Comparison of ENCODE assay signal across 8 mouse cellular contexts in genomic region chr19:30029002-30029710, GRCm38 (mm10). TPM values are rescaled to one million over a fixed set of nuclear protein-coding genes. Genes with fewer than 3 reads are reported as not detected.
DNase-seq lines count a peak whose midpoint lies in the region; ATAC-seq and TF ChIP-seq lines count a peak whose summit lies in the region.

No protein-coding gene starts in this region.

- H3K4me2 ChIP-seq in intestine, embryonic 16.5 days (ENCODE audit: low read depth, low read length), result peak overlapping the region; percentile 85; the same call in 1 of the 2 replicates
- no peak overlapping the region; the same call in 1 of the 2 replicates for H3K4me2 ChIP-seq in intestine, embryonic 15.5 days (replicated peaks)
- H3K4me2 ChIP-seq in hindbrain, embryonic 12.5 days (replicated peaks), result peak overlapping the region; percentile 76
- no peak overlapping the region for H3K4me2 ChIP-seq in myocyte (ENCODE audit: low read depth)

- no peak for TF ChIP-seq CTCF in thymus, adult 2 months (IDR thresholded peaks at IDR 0.05; ENCODE audit: borderline replicate concordance, control insufficient read depth, extremely low read depth, insufficient read depth, low read length, poor library complexity)

- H3K27me3 ChIP-seq in intestine, embryonic 16.5 days (replicated peaks; ENCODE audit: control insufficient read depth, insufficient read depth, low read length), result no peaks in the 10 kb centered on the region
- no peaks in the 10 kb centered on the region for H3K27me3 ChIP-seq in intestine, embryonic 15.5 days (replicated peaks)
- no peaks in the 10 kb centered on the region for H3K27me3 ChIP-seq in hindbrain, embryonic 12.5 days
- H3K27me3 ChIP-seq in myocyte (ENCODE audit: control insufficient read depth, insufficient read depth, insufficient read length), result no peaks in the 10 kb centered on the region
- no peaks in the 10 kb centered on the region for H3K27me3 ChIP-seq in thymus, adult 2 months (ENCODE audit: control insufficient read depth, insufficient read depth, low read length)

- 53% methylated on average over 11 of the region's 11 CpGs for WGBS in intestine, embryonic 16.5 days
- WGBS in intestine, embryonic 15.5 days, result 53% methylated on average over 11 of the region's 11 CpGs
- WGBS in hindbrain, embryonic 12.5 days, result 24% methylated on average over 11 of the region's 11 CpGs
- 95% methylated on average over 11 of the region's 11 CpGs for WGBS in thymus, adult 2 months

- H3K9me3 ChIP-seq in intestine, embryonic 16.5 days (ENCODE audit: control insufficient read depth, low read length), result no peaks in the 10 kb centered on the region
- H3K9me3 ChIP-seq in intestine, embryonic 15.5 days, result no peaks in the 10 kb centered on the region
- H3K9me3 ChIP-seq in hindbrain, embryonic 12.5 days (replicated peaks), result no peaks in the 10 kb centered on the region

- no peak overlapping the region; the same call in 1 of the 2 replicates for H3K9ac ChIP-seq in intestine, embryonic 16.5 days (ENCODE audit: low read depth, low read length)
- no peak overlapping the region for H3K9ac ChIP-seq in intestine, embryonic 15.5 days
- no peak overlapping the region for H3K9ac ChIP-seq in hindbrain, embryonic 12.5 days

- H3K4me3 ChIP-seq in intestine, embryonic 16.5 days (ENCODE audit: low read length), result no peak overlapping the region
- no peak overlapping the region for H3K4me3 ChIP-seq in intestine, embryonic 15.5 days (replicated peaks)
- H3K4me3 ChIP-seq in hindbrain, embryonic 12.5 days, result no peak overlapping the region
- H3K4me3 ChIP-seq in myocyte, result peak overlapping the region; percentile 67
- H3K4me3 ChIP-seq in thymus, adult 2 months (ENCODE audit: control insufficient read depth, insufficient read depth, low read length), result no peak overlapping the region

- DNase-seq in embryo, embryonic 10 days (ENCODE audit: low spot score), result peak; percentile 55
- DNase-seq in thymus, adult 2 months, result no peak
- DNase-seq in layer of hippocampus, postnatal 14 days (ENCODE audit: low spot score in 2 of 2), result no peak

- no peaks in the 10 kb centered on the region for H3K36me3 ChIP-seq in intestine, embryonic 16.5 days (ENCODE audit: control insufficient read depth, insufficient read depth, low read length)
- H3K36me3 ChIP-seq in intestine, embryonic 15.5 days, result no peaks in the 10 kb centered on the region
- H3K36me3 ChIP-seq in hindbrain, embryonic 12.5 days, result no peaks in the 10 kb centered on the region
- H3K36me3 ChIP-seq in myocyte (ENCODE audit: control insufficient read depth, insufficient read depth), result no peaks in the 10 kb centered on the region
- no peaks in the 10 kb centered on the region for H3K36me3 ChIP-seq in thymus, adult 2 months (ENCODE audit: control insufficient read depth, insufficient read depth, low read length)

- no peak overlapping the region for H3ac ChIP-seq in myocyte (ENCODE audit: control insufficient read depth, insufficient read length)

- TF ChIP-seq POLR2A in myocyte (IDR thresholded peaks at IDR 0.05; ENCODE audit: insufficient read length, low read depth), result no peak
- TF ChIP-seq POLR2A in thymus, adult 2 months (IDR thresholded peaks at IDR 0.05; ENCODE audit: control insufficient read depth, extremely low read depth, insufficient read depth, low read length, poor library complexity), result no peak

- peaks cover 18% of the 10 kb centered on the region for H3K4me1 ChIP-seq in intestine, embryonic 16.5 days (ENCODE audit: control insufficient read depth, insufficient read depth, low read length)
- peaks cover 6% of the 10 kb centered on the region; the same call in 1 of the 2 replicates for H3K4me1 ChIP-seq in intestine, embryonic 15.5 days (replicated peaks)
- H3K4me1 ChIP-seq in hindbrain, embryonic 12.5 days, result peaks cover 31% of the 10 kb centered on the region
- peaks cover 7% of the 10 kb centered on the region for H3K4me1 ChIP-seq in thymus, adult 2 months (replicated peaks; ENCODE audit: control insufficient read depth, insufficient read depth, low read length)

- ATAC-seq in intestine, embryonic 16.5 days, result no peak
- ATAC-seq in intestine, embryonic 15.5 days, result no peak
- ATAC-seq in hindbrain, embryonic 12.5 days (ENCODE audit: low FRiP score), result no peak
- no peak for ATAC-seq in megakaryocyte-erythroid progenitor cell, adult 5-6 weeks (replicated peaks; ENCODE audit: low FRiP score, low TSS enrichment, poor library complexity, severe bottlenecking)

- H3K79me2 ChIP-seq in myocyte (ENCODE audit: control insufficient read depth, insufficient read depth), result peaks cover 31% of the 10 kb centered on the region

- no peak overlapping the region for H3K27ac ChIP-seq in intestine, embryonic 16.5 days (ENCODE audit: low read length)
- H3K27ac ChIP-seq in intestine, embryonic 15.5 days, result no peak overlapping the region
- peak overlapping the region; percentile 95; the same call in 1 of the 2 replicates for H3K27ac ChIP-seq in hindbrain, embryonic 12.5 days
- H3K27ac ChIP-seq in thymus, adult 2 months (ENCODE audit: control insufficient read depth, insufficient read depth, low read length), result no peak overlapping the region

TF ChIP-seq in myocyte, 11 proteins besides CTCF, POLR2A, EP300 and RAD21:
- no peak for TF ChIP-seq SRF (IDR thresholded peaks at IDR 0.05; ENCODE audit: control insufficient read depth, insufficient read length, low read depth)
- no peak for TF ChIP-seq POLR2AphosphoS2 (IDR thresholded peaks at IDR 0.05; ENCODE audit: insufficient read length, low read depth)
- TF ChIP-seq CEBPB (IDR thresholded peaks at IDR 0.05; ENCODE audit: insufficient read depth, poor library complexity, severe bottlenecking), result no peak
- no peak for TF ChIP-seq TCF12 (IDR thresholded peaks at IDR 0.05; ENCODE audit: insufficient read depth, poor library complexity, severe bottlenecking)
- TF ChIP-seq MAX (IDR thresholded peaks at IDR 0.05; ENCODE audit: low read depth), result no peak
- TF ChIP-seq REST (IDR thresholded peaks at IDR 0.05; ENCODE audit: insufficient read depth, insufficient read length), result no peak
- no peak for TF ChIP-seq MYOG (IDR thresholded peaks at IDR 0.05; ENCODE audit: control insufficient read depth in 1 of 3, insufficient read depth in 1 of 3, insufficient read length in 2 of 3, low read depth in 2 of 3)
- no peak for TF ChIP-seq USF1 (IDR thresholded peaks at IDR 0.05; ENCODE audit: low read depth)
- TF ChIP-seq MYOD1 (IDR thresholded peaks at IDR 0.05; ENCODE audit: control insufficient read depth in 1 of 3, insufficient read length in 2 of 3, low read depth in 2 of 3), result no peak
- no peak for TF ChIP-seq E2F4 (IDR thresholded peaks at IDR 0.05; ENCODE audit: insufficient read depth)
- no peak for TF ChIP-seq TCF3 (IDR thresholded peaks at IDR 0.05; ENCODE audit: insufficient read length, low read depth)
TF ChIP-seq in myocyte: peak in this region for 0.

RNA-seq across cellular contexts. Expression of gene Uhrf2, which starts 1.2 kb away (rescaled TPM):
- polyA plus RNA-seq in intestine, embryonic 16.5 days (2015; fragmentation: Nextera tagmentation; extraction: Ambion mirVana), result 39.4 and 43.2 TPM in 2 replicates
- polyA plus RNA-seq in intestine, embryonic 15.5 days (2015; fragmentation: Nextera tagmentation; extraction: Ambion mirVana), result 54.5 and 54.9 TPM in 2 replicates
- 83.7 and 92.6 TPM in 2 replicates for polyA plus RNA-seq in hindbrain, embryonic 12.5 days (2016; fragmentation: Nextera tagmentation; extraction: Ambion mirVana)
- polyA plus RNA-seq in myocyte (2012; fragmentation: generic; extraction: Trizol), result 17.2 TPM
- total RNA-seq in megakaryocyte-erythroid progenitor cell, adult 5-6 weeks (2014; fragmentation: Nextera tagmentation), result 97.2 and 116 TPM in 2 replicates
- 82.3 and 101 TPM in 2 replicates for total RNA-seq in megakaryocyte-erythroid progenitor cell, adult 5-6 weeks (2017)
- polyA plus RNA-seq in thymus, adult 2 months (2012; rRNA removed), result 72.8 and 80.5 TPM in 2 replicates
- total RNA-seq in layer of hippocampus, postnatal 14 days (2021), result 10 to 100 TPM; 50.8 to 55.8 TPM

RNA-seq across cellular contexts. Expression of gene Trpd52l3, which starts 25.6 kb away (rescaled TPM):
- polyA plus RNA-seq in intestine, embryonic 16.5 days (2015; fragmentation: Nextera tagmentation; extraction: Ambion mirVana), result not detected in 2 replicates
- not detected in 2 replicates for polyA plus RNA-seq in intestine, embryonic 15.5 days (2015; fragmentation: Nextera tagmentation; extraction: Ambion mirVana)
- polyA plus RNA-seq in hindbrain, embryonic 12.5 days (2016; fragmentation: Nextera tagmentation; extraction: Ambion mirVana), result not detected in 2 replicates
- not detected for polyA plus RNA-seq in myocyte (2012; fragmentation: generic; extraction: Trizol)
- total RNA-seq in megakaryocyte-erythroid progenitor cell, adult 5-6 weeks (2014; fragmentation: Nextera tagmentation), result not detected in 2 replicates
- not detected in 2 replicates for total RNA-seq in megakaryocyte-erythroid progenitor cell, adult 5-6 weeks (2017)
- polyA plus RNA-seq in thymus, adult 2 months (2012; rRNA removed), result 0.07 TPM in 1 of 2 replicates, not detected in the other
- total RNA-seq in layer of hippocampus, postnatal 14 days (2021), result not detected

Comparison
In these comparisons a context has a peak if more than half of its experiments do, and no peak if none do; other contexts are left out.
1. H3K4me2 ChIP-seq: peak in intestine, embryonic 16.5 days (single experiment) and hindbrain, embryonic 12.5 days (single experiment); none in intestine, embryonic 15.5 days (single experiment) and myocyte (single experiment).